Mouse (Mus musculus): Measurements from ENCODE around the gene Cfap45.

DNA sequence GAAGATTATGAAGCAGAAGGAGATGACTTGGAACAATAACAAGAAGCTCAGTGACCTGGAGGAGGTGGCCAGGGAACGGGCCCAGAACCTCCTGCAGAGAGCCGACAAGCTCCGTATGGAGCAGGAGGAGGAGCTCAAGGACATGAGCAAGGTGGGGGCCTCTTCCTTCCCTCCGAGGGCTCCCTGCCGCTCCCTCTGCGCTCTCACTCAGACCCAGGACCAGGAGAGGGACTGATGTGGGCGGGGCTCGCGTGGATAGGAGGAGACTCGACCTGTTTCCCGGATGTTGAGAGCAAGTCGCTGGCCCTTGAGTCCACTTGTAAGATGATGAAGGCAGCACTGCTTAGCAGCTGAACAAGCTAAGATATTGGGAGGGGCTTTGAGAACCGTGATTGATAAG is 11.9 kb downstream of the Cfap45 start:
- no peak for TF ChIP-seq TAL1 (IDR thresholded peaks at IDR 0.05; ENCODE audit: low read length)
- no peak for TF ChIP-seq GATA1 (IDR thresholded peaks at IDR 0.05; ENCODE audit: low read length)
